Mouse (Mus musculus) megakaryocyte, embryonic 14.5 days (primary cell): ENCODE results near the gene Gpr84.

Source experiments
- FLI1 ChIP-seq: IDR thresholded peaks from 2 replicates; pipeline ENCODE4 v1.6.1; 2012; ENCODE audit warnings: low read length, inconsistent platforms, mixed read lengths
- GATA1 ChIP-seq: IDR thresholded peaks from 3 replicates; pipeline ENCODE4 v1.6.1; 2012; ENCODE audit warnings: mixed read lengths, low read length, inconsistent platforms, borderline replicate concordance

- no peak for TF ChIP-seq FLI1
- TF ChIP-seq GATA1, result no peak
Measured at GRCm38 (mm10) chr15:103345789-103346188, 35.4 kb upstream of the Gpr84 start.
